Mouse (Mus musculus) spleen, adult 2 months (tissue): ENCODE measurements around the gene Repin1.

Experiments
- CTCF ChIP-seq: fragments of 200-500 bp; IDR thresholded peaks from 2 replicates; pipeline ENCODE4 v1.5.1; 2011; ENCODE audit warnings: mild to moderate bottlenecking, inconsistent platforms; ENCODE audit not compliant: insufficient read depth, insufficient read length, insufficient replicate concordance; ENCODE audit errors: extremely low read depth
- POLR2A ChIP-seq: fragments of 200-500 bp; IDR thresholded peaks from 2 replicates; pipeline ENCODE4 v1.6.1; 2011; ENCODE audit warnings: low read depth, low read length, inconsistent platforms

GRCm38 (mm10) chr6:48573280-48573679 lies 20.4 kb upstream of the Repin1 start:
- TF ChIP-seq CTCF (no peak), POLR2A (no peak)
